Mouse (Mus musculus) megakaryocyte, adult 5-6 weeks (primary cell): ENCODE measurements around the gene Prss21. TPM values are rescaled to one million over a fixed set of nuclear protein-coding genes. Genes with fewer than 3 reads are reported as not detected.
A peak's percentile ranks its signal among the peaks of the same experiment; 100 is the strongest.

Source experiments
- ATAC-seq: 2 replicates; pipeline ENCODE4 v1.8.0; 2016; ENCODE audit warnings: mild to moderate bottlenecking, inconsistent platforms; ENCODE audit not compliant: poor library complexity, severe bottlenecking
- total RNA-seq, 2 experiments: library from RNA; stranded (forward) in 1 of 2; stranded (reverse) in 1 of 2; fragments of 153-499, 151-499 nt in 1 of 2; fragments of 221-1000, 200-1000 nt in 1 of 2; gene quantifications; 2 replicates each; pipeline versions ENCODE4 v1.2.3 to v1.2.4; 2015 to 2017

Prss21 gene
- total RNA-seq (2015) (not detected in 2 replicates), total RNA-seq (2017) (not detected in 2 replicates)

GRCm38 (mm10) chr17:23867756-23868155 is at the start of gene Prss21:
Gene Prss21 (plus strand): TSS chr17:23868056.
- no peak for ATAC-seq

DNA sequence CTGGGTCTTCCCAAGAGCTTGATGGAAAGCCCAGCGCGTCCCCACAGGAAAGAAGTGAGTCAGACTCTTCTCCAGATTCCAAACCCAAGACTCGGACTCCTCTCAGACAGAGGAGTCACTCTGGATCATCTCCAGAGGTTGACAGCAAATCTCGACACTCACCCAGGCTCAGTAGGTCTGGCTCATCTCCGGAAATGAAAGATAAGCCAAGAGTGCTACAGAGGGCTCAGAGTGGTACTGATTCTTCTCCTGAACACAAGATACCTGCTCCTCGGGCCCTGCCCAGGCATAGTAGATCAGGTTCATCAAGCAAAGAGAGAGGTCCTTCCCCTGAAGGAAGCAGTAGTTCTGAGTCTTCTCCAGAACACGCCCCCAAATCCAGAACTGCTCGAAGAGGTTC is 49.3 kb upstream of the Prss21 start:
- ATAC-seq: no peak

- ATAC-seq: no peak
These were observed 48.6 kb upstream of the Prss21 start for GRCm38 (mm10) chr17:23819235-23819634.

DNA sequence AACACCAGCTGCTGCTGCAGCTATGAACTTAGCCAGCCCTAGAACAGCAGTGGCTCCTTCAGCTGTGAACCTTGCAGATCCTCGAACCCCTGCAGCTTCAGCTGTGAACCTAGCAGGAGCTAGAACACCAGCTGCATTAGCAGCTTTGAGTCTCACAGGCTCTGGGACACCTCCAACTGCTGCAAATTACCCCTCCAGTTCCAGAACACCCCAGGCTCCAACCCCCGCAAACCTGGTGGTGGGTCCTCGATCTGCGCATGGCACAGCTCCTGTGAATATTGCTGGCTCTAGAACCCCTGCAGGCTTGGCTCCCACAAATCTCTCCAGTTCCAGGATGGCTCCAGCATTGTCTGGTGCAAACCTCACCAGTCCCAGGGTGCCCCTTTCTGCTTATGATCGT is 47.1 kb upstream of the Prss21 start:
- no peak for ATAC-seq

- no peak for ATAC-seq
These were observed 45.8 kb upstream of the Prss21 start for GRCm38 (mm10) chr17:23822094-23822493.

GRCm38 (mm10) chr17:23823018-23823417 is 44.8 kb upstream of the Prss21 start:
- no peak for ATAC-seq

GRCm38 (mm10) chr17:23823614-23824013 is 44.2 kb upstream of the Prss21 start:
- ATAC-seq: no peak

GRCm38 (mm10) chr17:23825591-23825990 is 42.3 kb upstream of the Prss21 start:
- no peak for ATAC-seq

DNA sequence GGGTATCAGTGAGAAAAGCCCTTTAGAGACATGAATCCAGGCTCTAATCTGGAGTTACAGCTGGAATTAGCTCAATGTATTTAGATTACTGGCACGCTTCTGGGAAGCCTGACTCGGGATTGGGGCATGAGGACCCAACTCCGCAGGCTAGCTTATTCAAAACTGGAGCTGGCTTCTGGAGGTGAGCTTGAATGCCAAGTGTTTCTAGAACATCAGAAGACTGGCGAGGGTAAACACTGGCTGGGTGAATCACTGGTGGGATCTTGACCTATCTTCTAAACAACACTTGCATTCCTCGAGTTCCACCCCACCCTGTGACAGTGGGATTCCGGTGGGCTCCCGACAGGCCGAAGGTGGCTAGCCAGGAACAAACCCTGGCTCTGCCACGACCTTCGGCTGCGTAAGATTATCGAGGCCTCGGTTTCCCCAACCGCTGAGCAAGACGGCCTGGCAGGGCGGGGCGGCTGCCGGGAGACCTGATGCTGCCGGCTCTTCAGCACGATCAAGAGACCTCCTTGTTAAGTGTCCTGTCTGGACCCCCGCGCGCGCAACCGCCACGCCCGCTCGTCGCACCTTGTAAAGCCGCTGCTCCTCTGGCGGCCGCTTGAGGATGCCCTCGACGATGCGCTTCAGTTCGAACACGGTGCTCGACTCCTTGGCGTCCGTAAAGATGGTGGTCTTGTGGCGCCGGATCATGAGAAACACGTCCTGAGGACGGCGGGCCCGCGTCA is 39.4 kb upstream of the Prss21 start:
- peak; percentile 31 for ATAC-seq

DNA sequence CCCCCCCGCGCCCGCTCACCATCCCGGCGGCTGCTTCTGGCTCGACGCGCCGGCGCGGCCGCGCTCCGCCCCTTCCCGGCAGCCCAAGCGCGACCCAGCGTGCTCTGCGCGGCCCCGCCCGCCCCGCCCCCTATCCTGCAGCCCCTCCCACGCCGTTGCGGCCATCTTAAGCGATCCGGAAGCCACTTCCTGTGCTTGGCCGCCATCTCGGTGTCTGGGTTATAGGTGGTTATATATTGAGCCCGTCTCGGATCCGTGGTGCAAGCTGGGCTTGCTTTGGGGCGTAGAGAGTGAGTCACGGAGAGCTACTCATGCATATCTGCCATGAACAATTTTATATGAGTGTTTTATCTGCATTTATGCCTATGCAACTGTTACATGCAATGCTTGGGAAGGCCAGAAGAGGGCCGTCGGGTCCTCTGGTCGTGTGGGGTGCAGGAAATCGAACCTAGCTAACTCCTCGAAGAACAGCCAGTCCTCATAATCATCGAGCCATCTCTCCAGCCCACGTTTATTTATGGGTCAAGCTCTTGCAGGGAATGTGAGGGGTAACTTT is 38.7 kb upstream of the Prss21 start, which contains the start of gene Elob:
Elob (minus strand) TSS at position 73 of the 556 bp plus-strand sequence.
- ATAC-seq: peak; percentile 93

DNA sequence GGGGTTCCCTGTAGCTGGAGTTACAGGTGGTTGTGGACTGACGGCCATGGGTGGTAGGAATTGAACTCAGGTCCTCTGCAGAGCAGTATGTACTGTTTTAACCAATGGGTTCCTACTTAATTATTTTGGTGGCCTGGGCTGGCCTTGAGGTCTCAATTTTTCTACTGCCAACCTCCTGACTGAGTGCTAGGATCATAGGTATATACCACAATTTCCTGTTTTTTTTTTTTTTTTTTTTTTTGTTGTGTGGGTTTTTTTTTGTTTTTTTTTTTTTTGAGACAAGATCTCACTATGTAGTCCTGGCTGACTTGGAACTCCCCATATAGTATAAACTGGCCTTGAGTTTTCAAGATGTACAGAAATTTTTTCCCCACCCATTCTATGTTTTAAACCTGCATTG is 36.7 kb upstream of the Prss21 start:
- no peak for ATAC-seq

DNA sequence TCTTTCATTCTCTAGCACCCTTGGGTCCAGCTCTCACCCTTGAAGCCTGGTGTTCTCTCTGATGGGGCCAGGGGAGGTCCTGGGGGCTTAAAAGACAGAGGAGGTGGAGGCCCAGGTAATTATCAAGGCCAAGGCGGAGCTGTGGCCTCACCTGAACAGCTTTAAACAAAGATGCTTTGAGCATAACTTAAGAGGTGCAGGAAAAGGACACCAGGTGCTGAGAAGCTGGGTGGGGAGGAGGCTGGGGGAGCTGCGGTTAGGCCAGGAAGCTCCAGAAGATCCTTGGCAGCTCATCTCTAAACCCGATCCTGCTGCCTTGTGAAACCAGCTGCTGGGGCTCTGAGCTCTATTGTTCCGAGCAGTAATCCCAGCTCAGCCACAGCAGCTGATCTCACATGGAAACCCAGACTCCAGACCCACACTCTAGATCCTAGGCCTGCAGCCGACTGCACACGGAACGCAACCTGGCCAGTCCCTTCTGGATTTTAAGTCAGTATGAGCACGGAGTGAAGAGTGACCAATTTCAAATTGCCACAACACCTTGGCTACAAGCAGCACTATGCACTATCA is 31.8 kb upstream of the Prss21 start, which contains the start of gene Prss33:
Prss33 (minus strand) TSS at position 51 of the 570 bp plus-strand sequence.
- no peak for ATAC-seq

DNA sequence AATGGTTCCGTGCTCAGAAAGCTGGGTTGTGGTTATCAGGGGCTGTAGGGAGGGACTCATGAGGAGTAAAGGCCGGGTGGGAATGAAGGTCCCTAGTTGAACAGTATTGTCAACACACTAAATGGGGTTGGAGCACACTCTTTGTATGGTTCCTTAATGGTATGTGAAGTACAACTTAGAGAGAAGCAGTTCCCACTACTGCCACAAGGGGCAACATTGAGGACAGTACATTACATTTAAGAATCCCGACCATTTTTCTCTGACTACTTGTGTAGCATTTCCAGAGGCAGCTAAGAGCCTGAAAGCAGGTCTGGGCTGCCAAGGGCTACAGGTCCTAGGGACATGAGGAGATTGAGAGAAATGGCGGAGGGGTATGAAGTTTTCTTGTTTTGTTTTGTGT is 26.7 kb upstream of the Prss21 start:
- peak; percentile 80 for ATAC-seq

DNA sequence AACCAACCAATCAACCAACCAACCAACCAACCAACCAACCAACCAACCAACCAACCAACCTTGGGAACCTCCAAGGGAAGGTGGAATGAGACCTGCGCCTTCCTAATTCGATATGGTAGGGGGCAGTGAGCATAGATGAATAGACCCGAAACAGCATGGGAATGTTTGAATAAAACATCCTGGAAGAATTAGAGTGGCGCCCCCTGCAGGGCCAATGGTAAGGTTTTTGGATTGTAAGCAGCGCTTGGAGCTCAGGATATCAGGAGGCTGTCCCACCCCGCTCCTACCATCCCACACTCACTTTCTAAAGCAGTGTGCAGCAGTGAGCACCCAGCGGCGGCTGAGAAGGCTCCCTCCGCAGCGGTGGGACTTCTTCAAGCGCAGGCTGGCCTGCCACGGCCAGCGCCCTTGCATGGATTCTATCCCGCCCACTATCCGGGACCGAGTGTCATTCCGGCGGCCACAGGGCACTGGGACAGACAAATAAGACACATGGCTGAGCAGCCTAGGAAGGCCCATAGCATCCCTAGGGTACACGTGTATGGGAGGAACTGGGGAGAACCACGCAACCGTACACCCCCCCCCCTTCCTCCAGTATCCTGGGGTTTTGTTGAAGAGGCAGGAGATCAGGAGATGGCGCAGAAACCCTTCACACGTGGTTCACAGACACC is 24.6 kb upstream of the Prss21 start:
- ATAC-seq: no peak

- ATAC-seq: peak; percentile 83
These were observed 24.0 kb upstream of the Prss21 start, which contains the start of the genes Prss32 and Prss41 for GRCm38 (mm10) chr17:23843812-23844273. Gene Prss32 (plus strand): TSS chr17:23843855. Gene Prss41 (minus strand): TSS chr17:23844172.

DNA sequence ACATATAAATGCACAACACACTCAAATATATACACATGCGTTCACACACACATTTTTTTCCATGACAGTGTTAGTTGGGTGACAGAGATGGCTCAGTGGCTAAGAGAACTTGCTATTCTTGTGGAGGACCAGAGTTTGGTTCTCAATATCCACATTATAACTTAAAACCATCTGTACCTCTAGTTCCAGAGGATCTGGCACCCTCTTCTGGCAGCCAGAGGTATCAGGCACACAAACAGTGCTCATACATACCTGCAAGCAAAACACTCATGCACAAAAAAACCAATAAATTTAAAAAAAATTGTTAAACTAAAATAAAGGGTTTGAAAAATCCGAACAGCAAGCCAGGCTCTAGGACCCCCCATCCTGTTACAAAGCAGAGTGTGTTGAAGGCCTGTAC is 17.8 kb upstream of the Prss21 start:
- ATAC-seq: no peak

- ATAC-seq: peak; percentile 57
These were observed 16.8 kb upstream of the Prss21 start for GRCm38 (mm10) chr17:23850853-23851749.

GRCm38 (mm10) chr17:23853292-23853691 is 14.6 kb upstream of the Prss21 start:
- ATAC-seq: peak; percentile 83

DNA sequence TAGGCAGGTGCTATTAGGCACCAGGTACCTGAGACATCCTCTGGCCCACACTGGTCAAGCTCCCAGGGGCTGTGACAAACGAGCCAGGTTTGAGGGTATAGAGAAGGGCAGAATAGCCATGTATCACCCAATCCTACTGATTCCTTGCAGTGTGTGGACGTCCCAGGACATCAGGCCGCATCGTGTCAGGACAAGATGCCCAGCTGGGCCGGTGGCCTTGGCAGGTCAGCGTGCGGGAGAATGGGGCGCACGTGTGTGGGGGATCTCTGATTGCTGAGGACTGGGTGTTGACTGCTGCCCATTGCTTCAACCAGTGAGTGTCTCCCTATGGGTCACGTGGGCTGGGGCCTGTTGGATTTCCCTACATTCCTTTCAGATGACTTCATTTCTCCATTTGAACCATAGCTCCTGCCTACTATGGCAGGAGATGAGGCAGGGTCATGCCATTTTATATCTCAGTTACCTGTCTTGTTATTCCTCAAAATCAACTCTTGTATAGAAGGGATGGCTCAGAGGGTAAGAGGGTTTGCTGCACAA is 13.6 kb upstream of the Prss21 start:
- no peak for ATAC-seq

DNA sequence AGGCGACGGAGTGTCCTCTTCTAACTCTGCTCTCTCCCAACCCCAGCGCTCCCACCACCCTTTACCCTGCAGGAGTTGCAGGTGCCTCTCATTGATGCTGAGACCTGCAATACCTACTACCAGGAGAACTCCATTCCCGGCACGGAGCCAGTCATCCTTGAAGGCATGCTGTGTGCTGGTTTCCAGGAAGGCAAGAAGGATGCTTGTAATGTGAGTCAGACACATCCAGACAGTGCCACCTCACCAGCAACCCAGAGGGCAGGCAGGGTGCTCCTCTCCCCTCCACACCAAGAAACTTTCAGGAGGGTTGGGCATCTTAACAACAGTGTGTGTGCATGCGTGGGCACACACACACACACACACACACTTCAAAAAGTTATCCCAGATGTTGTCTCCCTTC is 10.7 kb upstream of the Prss21 start:
- ATAC-seq: no peak
